Mouse (Mus musculus) right cerebral cortex, postnatal 36 days (tissue): Measurements from ENCODE around the gene Rmdn2.

Experiments used
- DNase-seq, 2 experiments: peaks; one replicate each; pipeline ENCODE4 v3.0.0; 2022; ENCODE audit warnings: low spot score in 2 of 2, mixed read lengths in 1 of 2

Rmdn2 gene

DNA sequence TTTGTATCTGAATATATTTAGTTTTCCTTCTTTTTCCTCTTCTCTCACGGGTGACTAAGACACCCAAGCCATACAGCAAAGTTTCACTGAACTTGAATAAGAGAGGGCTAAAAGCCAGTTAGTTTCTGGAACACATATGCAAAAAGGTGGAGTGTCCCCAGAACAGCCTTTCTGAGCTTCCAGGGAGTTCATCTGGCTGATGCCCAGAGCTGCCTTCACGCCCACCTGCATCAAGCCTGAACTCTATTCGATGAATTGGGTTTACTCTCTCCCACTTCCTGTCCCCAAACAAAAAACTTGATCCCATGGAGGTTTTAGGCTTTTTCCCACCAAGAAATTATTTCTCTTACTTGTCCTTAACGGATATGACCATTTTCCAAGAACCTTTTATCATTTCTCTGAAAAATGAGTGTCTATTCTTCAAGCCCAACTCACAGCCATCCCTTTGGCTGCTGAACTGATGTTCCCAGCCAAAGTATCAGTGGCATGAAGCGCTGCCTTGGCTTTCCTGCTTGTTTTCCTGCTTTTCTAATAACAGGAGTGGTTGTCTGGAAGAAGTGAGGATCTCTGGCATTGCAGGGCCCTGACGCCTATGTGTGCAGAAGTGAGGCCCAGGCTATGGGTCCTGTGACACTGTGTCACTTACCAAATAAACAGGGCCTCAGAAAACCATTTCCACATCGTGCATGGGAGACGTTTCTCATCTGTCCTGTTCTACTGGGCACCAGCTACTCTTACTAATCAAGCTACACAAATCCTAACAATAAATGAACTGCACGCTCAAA is 94.2 kb downstream of the Rmdn2 start:
- DNase-seq, result no peak

DNA sequence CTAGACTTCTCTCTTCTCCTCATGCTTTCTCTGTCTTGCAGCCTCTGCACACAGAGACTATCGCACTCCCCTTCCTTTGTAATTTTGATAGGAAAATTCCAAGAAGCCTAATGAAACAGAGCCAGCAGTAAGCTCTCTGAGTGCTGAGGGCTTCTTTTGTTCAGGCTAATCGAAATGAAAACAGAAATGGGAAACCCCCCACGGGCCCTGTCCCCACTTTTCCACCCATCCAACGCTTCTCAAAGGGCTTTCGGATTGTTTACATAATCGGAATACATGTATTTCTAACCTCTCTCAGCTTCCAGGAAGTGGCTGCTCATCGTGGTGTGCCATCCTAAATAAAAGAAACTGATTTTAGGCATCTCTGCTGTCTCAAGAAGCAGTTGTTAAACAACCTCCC is 96.5 kb downstream of the Rmdn2 start:
- no peak for DNase-seq

- no peak for DNase-seq
Observed at GRCm38 (mm10) chr17:79709718-79710117, 98.1 kb downstream of the Rmdn2 start.

DNA sequence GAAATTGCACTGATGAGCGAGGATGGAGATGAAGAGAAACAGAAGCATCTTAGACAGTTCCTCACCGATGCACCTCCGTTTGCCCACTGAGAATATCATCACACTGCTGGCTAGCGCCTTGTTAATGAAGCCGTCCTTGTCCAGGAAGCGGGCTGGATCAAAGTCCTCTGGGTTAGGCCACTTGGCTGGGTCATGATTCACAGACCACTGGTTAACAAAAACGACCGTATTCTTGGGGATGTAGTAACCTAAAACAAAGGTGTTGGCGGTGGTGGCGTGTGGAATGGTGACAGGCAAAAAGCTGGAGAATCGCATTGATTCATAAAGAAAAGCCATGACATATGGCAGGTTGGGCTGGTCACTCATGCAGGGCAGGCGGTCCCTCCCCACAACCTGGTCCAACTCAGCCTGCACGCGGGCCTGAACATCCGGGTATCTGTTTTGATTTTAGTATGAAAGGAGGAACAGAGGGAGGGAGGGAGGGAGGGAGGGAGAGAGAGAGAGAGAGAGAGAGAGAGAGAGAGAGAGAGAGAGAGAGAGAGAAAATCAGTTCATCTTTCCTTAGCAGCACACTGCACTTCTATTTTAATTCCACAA is 98.7 kb downstream of the Rmdn2 start:
- DNase-seq, result no peak

DNA sequence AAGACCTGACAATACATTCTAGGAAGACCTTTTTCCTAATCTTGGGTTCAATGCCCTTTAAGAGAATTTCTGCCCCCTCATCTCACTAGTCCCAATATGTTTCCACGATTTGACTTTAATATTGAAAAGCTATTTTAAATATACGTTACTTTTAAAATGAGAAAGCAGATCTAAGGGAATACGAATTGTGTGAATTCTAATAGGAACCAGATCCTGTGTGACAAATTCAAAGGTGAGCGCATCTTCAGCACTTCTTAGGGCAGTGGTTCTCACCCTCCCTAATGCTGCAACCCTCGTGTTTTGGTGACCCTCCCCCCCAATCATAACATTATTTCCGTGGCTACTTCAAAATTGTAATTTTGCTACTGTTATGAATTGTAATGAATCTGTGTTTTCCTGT is 100.3 kb downstream of the Rmdn2 start:
- no peak for DNase-seq

GRCm38 (mm10) chr17:79712536-79712935 is 100.9 kb downstream of the Rmdn2 start:
- no peak for DNase-seq

GRCm38 (mm10) chr17:79713276-79713642 is 101.6 kb downstream of the Rmdn2 start:
- DNase-seq, result no peak

DNA sequence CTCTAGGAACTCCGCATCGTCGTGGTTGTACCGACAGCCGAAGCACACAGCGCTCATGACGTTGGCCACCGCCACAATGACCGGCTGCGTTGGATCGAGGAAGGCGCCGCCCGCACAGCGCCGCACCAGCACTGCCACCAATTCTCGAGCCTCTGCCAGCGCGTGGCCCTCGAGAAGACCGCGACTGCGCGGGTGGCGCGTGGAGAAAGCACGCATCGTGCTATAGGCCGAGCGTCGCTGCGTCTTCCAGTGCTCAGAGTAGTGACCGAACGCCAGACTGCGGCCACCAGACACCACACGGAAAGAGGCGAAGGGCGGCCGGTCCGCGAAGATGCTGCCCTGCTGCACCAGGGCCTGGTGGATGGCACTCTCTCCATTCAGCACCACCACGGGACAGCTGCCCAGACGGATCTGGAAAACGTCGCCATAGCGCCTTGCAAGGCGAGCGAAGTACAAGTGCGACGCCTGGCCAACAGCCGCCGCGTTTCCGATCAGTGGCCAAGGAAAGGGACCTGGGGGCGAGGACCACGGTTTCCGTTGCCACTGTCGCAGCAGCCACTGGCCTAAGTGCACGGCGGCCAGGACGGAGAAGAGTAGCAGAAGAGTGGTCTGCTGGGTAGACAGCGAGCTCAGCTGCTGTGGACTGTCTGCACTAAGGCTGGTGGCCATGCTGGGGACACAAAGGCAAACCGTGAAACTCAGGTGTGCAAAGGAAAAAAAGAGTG is 102.1 kb downstream of the Rmdn2 start:
- DNase-seq, result no peak

DNA sequence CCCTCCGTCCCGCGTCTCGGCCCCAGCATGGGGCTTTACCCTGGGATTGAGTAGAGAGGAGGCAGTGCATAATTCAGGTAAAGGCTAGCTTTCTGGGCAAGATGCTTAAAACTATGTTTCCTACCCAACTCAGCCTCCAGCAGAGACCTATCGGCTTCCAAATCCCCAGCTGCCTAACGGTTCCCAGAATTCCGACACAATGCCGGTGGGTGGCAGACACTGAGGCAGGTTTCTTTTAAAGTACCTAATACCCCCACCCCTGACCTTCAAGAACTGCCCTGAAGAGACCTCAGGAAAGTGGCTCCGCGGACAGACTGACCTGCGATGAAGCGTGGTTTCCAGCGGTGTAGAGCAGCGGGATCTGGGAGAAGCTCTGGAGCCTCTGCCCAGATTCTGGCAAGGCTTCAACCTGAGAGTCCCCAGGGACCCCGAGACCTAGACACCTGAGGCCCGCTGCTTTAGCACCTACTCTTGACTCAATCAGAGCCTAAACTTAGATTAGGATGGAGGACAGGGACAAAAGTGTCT is 102.8 kb downstream of the Rmdn2 start:
- DNase-seq, result no peak

GRCm38 (mm10) chr17:79714931-79715637 is 103.4 kb downstream of the Rmdn2 start, which contains the start of gene Cyp1b1:
TSS of gene Cyp1b1 (minus strand) at chr17:79715061.
- no peak for DNase-seq

GRCm38 (mm10) chr17:79715649-79716143 is 104.0 kb downstream of the Rmdn2 start:
- peak; percentile 79 for DNase-seq

GRCm38 (mm10) chr17:79720681-79721080 is 109.0 kb downstream of the Rmdn2 start:
- no peak for DNase-seq

- no peak for DNase-seq
Observed at GRCm38 (mm10) chr17:79726613-79727012, 115.0 kb downstream of the Rmdn2 start.

DNA sequence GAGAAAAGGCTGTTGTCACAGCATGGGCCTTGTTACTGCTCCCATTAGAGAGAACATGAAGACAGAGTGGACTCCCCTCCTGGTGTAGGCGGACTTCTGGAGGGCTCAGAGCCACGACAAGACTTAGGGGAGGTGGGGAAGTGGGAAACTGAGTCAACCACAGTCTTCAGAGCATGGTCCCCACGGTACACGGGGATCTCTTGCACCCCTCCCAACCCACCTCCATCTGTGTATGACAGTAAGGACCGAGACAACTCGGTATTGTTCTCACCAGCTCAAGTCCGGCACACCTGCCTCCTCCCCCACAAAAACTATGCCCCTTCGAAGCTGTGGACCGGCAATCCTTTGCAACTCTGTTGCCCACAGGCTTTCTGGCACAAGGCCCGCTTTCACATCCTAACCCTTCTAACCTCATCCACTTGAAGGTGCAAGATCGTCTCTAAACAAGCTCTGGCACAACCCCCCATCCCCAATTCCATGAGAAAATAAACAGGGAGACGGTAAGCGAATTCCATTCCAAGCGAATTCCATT is 116.5 kb downstream of the Rmdn2 start:
- no peak for DNase-seq

DNA sequence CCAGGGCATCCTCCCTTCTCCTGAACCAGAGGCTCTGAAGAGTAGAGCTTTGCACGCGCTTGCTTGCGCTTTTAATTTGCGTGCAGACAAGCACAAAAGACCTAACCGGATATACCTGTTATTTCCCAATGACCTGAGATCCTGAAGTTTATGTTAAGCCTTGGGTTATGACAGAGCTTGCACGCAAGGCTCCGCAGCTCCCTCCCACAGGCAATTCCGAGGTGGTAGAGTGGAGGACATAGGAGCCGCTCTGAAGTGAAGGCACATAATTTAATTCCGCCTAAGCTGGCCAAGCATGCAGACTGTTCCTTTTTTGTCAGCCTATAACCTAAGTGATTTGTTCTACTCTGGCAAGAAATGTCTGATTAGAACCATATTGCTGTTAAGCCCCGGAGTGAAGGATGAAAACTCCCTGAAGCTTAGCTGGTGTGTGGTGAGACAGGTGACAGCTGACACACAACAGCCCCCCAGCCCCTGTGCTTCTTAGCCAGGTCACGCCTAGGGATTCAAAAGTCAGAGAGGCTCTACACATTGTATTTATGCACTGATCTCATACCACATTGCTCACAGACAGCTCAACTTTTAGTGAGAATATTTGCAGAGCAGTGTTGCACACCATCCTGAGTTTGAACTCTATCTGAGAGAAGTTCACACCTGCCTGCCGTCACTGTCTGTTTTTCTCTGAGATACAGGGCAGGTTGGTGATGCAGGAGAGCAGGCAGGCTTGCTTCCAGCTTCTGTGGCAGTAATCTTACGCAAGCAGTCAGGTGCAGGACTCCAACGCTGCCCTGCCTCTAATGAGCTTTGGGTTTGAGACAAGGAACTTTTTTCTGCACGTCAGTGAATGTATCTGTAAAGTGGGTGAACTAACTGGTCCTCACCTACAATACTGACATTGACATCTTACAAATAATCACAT is 117.2 kb downstream of the Rmdn2 start:
- DNase-seq, result no peak

DNA sequence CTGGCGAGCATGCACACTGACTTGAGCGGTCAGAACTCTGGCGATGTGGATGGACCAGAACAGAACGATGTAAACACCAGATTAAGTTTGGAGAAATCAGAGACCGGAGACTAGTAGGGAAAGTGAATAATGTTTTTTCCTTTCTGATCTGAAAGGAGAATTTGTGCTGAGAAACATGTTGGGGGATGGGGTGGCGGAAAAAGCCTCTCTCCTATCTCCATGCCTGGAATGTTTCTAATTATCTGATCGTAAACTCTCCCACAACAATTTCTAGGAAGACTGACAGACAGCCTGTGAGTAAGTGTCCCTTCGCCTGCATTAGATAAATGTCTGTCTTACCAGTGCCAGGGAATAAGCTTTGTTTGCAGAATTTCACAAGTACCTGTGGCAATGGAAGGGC is 119.3 kb downstream of the Rmdn2 start:
- no peak for DNase-seq

GRCm38 (mm10) chr17:79733039-79733438 is 121.4 kb downstream of the Rmdn2 start:
- no peak for DNase-seq

- DNase-seq, result no peak
Observed at GRCm38 (mm10) chr17:79737598-79737997, 125.9 kb downstream of the Rmdn2 start.

GRCm38 (mm10) chr17:79738847-79739498 is 127.3 kb downstream of the Rmdn2 start:
- no peak for DNase-seq

- DNase-seq, result no peak
Observed at GRCm38 (mm10) chr17:79742635-79743034, 131.0 kb downstream of the Rmdn2 start.
